Mouse (Mus musculus) ES-E14 (cell line): Measurements from ENCODE around the gene Pi4k2b.

Experiments
- CHD2 ChIP-seq: IDR thresholded peaks from 2 replicates; pipeline ENCODE4 v1.6.1; 2014; ENCODE audit warnings: mild to moderate bottlenecking, low read depth, low read length, inconsistent platforms
- HCFC1 ChIP-seq: IDR thresholded peaks from 2 replicates; pipeline ENCODE4 v1.6.1; 2012; ENCODE audit warnings: low read length, inconsistent platforms, borderline replicate concordance; ENCODE audit not compliant: insufficient read depth
- ZNF384 ChIP-seq: IDR thresholded peaks from 2 replicates; pipeline ENCODE4 v1.6.1; 2012; ENCODE audit warnings: low read depth, low read length, inconsistent platforms

- TF ChIP-seq HCFC1 (no peak), CHD2 (no peak), ZNF384 (no peak)
These were observed 14.6 kb downstream of the Pi4k2b start for GRCm38 (mm10) chr5:52755989-52756388.
